Mouse (Mus musculus) layer of hippocampus, adult 18-20 months (tissue): ENCODE data around the gene Gprasp1. TPM values are rescaled to one million over a fixed set of nuclear protein-coding genes. Genes with fewer than 3 reads are reported as not detected.
"Not testable (repeated sequence)": the region's sequence is repeated elsewhere in the genome, so short reads cannot be mapped to it uniquely, and the experiment has no call there.

Experiments used
- DNase-seq, 2 experiments: peaks; one replicate each; pipeline ENCODE4 v3.0.0; 2022; ENCODE audit warnings: low spot score in 2 of 2
- long read RNA-seq: library from polyadenylated mRNA; stranded (forward); transcript quantifications from one replicate; pipeline ENCODE4 v2.0.0, GENCODE M21; 2021
- total RNA-seq, 2 experiments: library from RNA; stranded (reverse); gene quantifications; 2 replicates each; pipeline ENCODE4 v1.2.3; 2021

Gprasp1 gene
- total RNA-seq = 100 to 1,000 TPM; 321 to 325 TPM
- long read RNA-seq, full-length matches to known transcripts = 30 of 353 reads
- long read RNA-seq, partial matches to known transcripts = 220 of 353 reads
- long read RNA-seq, other reads (novel, unspliced or antisense) = 103 of 353 reads

DNA sequence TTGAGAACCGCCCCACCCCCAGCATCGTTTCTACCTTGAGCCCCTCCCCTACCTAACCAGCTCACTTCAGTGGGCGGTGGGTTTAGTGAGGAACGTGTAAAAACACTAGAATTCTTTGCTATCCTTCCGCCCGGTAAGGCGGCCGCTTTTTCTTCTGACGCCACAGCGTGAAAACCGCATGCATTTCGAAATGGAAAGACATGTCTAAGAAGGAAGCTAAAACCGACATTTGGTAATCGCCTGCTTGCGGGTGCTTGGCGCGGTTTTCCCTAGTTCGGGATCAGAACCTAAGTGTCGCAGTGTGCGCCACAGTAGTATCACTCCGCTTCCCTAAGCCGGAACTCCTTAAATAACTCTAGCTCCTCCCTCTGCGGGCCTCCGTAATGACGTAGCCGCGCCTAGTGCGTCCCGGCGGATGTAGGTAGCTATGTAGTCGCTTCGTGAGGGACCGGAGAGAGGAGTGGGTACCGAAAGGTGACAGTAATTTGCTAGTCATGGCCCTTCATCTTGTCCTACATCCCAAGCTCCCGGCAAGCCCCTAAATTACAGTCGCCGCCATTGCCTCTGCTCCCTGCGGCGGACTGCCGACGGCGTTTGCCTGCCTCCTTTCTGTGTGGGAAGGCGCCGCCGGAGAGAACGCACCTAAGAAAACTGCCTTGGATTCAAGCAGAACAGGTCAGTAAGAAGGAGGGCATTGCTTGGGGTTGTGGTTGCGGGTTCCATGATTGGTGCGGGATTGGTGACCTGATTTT is at the start of gene Gprasp1, which contains the start of gene Armcx5:
Gene Gprasp1, plus strand, starts transcription at position 430 of the 752 bp plus-strand sequence.
Gene Armcx5, plus strand, starts transcription at position 430 of the 752 bp plus-strand sequence.
- peak; percentile 87 to 93 for DNase-seq

GRCm38 (mm10) chrX:135693633-135694032 is 48.9 kb upstream of the Gprasp1 start, which contains the start of gene Tcp11x2:
TSS of gene Tcp11x2 (minus strand) at chrX:135693790.
- DNase-seq = no peak

DNA sequence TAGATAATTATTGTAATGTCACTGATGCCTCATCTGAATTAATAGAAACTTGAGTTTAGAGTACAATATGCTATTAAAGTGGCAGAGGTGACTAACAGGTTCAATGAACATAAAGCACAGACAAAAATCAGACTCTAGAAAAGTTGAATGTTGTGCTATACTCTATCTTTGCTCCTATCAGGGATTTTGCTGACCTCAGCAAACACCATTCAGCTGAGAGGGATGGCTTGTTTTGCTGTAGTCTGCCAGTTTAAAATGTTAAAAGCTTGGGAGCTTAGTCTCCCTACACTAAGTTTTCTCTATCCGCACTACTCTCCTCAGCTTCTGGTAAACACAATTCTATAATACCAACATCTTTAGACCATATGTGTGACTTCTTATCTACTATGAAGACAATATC is 39.4 kb upstream of the Gprasp1 start:
- no peak for DNase-seq

GRCm38 (mm10) chrX:135704349-135704748 is 38.2 kb upstream of the Gprasp1 start:
- DNase-seq = no peak

DNA sequence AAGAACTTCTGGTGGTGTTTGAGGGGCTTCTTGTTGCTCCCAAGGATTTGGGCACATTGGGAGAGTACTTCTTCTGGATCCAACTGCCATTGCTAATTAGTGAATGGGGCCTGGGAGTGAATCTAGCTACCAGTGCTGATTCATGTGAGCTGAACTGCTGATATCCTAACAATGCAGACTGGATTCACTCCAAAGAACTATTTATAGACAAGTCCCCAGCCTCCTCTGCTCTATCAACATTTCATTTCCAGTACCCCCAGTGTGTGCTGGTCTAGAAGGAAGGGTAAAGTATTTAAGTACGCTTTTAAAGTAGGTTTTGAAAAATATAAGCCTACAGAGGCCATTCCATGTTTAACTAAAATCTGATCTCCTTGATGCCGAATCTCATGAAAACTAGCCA is 29.7 kb upstream of the Gprasp1 start:
- no peak for DNase-seq

GRCm38 (mm10) chrX:135725161-135725560 is 17.4 kb upstream of the Gprasp1 start, which contains the start of gene Tmsb15a:
TSS of gene Tmsb15a (minus strand) at chrX:135725261.
- DNase-seq = no peak

DNA sequence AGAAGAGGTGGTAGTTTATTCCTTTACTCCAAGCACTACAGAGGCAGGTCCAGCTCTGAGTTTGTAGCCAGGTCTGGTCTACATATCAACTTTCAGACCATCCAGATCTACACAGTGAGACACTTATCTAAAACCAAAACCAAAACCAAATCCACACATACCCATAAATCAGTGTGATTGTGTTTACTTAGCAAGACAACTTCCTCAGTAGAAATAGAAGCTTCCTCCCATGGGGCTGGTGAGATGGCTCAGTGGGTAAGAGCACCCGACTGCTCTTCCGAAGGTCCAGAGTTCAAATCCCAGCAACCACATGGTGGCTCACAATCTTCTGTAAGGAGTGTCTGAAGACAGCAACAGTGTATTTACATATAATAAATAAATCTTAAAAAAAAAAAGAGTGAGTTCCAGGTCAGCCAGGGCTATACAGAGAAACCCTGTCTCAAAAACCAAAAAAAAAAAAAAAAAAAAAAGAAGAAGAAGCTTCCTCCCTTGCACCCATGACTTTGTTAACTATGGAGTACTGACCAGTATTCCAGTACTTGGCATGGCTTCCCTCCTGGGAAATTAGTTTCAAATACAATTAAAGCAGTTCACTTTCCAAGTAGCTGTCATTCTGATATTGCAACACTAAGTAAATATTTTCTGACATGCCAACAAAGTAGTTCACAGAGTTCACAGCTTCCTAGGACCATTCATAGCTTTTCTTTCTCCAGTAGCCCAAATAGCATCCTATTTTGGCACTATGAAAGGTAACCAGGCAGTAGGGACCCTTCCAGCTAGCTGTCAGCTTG is 3.6 kb upstream of the Gprasp1 start:
- no peak for DNase-seq

GRCm38 (mm10) chrX:135743056-135743355 is 473 bp downstream of the Gprasp1 start:
- no peak for DNase-seq

- DNase-seq = not testable (repeated sequence)
Measured at GRCm38 (mm10) chrX:135745376-135745775, 2.8 kb downstream of the Gprasp1 start.

DNA sequence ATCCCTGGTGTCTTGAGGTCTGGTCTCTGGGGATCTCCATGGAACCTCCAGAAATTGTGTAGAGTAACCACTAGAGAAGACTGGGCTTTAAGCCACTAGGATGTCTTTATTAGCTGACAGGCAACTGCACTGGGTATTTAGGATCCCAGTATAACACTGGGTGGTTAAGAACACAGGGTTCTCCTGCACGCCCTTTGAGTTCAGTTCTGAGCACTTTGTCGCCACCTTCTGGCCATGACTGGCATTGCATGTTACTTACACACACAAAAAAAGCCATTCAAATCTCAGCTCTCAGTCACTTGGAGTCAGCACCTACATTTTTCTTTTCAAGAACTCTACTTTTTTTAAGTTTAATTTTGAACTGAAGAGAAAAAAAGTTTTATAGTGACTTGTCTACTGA is 10.3 kb downstream of the Gprasp1 start:
- DNase-seq = peak; percentile 49 to 89

GRCm38 (mm10) chrX:135761707-135762106 is 19.2 kb downstream of the Gprasp1 start:
- DNase-seq = peak in 1 of 2 experiments; percentile 42

DNA sequence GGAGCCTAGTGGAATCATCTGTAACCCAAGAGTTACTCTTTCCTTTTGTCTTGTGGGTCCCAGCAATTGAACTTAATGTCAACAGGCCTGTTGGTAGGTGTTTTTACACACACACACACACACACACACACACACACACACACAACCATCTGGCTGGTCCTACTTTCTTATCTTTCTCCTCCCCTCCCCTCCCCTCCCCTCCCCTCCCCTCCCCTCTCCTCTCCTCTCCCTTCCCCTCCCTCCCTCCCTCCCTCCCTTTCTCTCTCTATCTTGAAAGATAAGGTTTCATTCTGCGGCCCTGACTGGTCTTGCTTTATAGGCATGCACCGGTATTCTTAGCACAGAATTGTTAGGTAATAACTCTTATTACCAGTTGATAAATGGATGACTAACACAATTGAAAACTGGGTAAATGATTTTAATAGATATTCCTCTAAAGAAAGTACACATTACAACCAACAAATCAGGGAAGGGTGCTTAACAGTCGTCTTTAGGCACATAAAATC is 25.6 kb downstream of the Gprasp1 start:
- DNase-seq = no peak

DNA sequence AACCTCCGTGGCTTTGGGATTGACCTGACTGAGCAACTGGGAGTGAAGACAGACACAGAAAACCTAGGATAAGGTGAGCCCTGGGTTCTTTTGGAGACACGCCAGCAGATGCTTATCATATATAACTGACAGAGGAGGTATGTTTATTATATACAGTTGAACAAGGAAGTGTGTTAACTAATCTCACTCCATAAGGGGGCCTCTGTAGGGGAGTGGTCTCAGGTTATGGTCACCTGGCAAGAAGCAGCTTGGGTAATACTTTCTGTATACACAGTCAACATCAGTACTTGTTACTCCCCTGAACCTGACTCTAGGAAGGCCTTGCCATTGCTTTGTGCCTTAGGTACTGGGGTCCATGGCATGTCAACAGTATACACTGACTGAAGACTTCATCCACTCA is 26.0 kb downstream of the Gprasp1 start:
- no peak for DNase-seq

DNA sequence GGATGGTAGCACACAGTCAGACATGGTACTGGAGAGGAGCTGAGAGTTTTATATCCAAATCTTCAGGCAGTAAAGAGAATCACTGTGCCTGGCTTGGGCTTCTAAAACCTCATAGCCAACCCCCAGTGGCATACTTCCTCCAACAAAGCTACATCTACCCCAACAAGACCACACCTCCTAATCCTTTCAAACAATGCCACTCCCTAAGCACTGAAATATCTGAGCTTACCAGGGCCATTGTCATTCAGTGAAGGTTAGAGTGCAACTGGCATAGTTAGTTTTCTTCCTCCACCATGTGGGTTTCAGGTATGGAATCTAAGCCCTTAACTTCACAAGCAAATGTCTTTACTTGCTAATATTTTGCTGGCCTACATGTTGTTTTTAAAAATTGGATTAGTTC is 49.0 kb downstream of the Gprasp1 start:
- DNase-seq = no peak

- no peak for DNase-seq
Measured at GRCm38 (mm10) chrX:135792326-135792725, 49.8 kb downstream of the Gprasp1 start.

DNA sequence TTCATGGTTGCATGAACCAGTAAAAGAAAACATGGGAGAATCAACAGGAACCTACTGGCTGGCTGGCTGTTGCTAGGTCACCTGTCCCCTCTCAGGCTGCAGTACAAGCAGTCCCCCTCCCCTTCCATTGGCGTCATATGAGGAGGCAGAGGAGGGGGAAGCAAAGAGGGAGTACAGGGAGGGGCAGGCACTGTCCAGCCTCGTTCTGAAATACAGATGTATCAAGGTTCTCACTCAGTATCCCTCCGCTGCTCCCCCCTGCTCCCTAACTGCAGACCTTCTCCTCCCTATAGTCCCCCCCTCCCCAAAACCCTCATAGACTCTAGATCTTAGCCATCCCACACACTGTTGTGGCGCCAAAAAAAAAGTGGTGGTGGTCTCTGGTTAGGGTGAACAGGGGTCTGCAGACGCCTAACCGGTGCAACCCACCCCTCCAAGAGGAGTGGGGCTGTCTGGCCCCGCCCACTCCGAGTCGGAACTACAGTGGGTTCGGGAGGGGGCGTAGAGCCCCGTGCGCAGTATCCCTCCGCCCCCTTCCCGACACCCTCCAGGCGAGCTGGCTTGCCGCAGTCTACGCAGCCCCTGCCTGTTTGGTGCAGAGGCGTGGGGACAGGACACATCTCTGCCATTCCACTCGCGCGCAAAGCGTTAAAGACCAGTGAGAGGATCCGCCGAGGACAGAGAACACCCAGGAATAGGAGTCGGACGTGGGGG is 53.2 kb downstream of the Gprasp1 start:
- peak; percentile 49 to 58 for DNase-seq

DNA sequence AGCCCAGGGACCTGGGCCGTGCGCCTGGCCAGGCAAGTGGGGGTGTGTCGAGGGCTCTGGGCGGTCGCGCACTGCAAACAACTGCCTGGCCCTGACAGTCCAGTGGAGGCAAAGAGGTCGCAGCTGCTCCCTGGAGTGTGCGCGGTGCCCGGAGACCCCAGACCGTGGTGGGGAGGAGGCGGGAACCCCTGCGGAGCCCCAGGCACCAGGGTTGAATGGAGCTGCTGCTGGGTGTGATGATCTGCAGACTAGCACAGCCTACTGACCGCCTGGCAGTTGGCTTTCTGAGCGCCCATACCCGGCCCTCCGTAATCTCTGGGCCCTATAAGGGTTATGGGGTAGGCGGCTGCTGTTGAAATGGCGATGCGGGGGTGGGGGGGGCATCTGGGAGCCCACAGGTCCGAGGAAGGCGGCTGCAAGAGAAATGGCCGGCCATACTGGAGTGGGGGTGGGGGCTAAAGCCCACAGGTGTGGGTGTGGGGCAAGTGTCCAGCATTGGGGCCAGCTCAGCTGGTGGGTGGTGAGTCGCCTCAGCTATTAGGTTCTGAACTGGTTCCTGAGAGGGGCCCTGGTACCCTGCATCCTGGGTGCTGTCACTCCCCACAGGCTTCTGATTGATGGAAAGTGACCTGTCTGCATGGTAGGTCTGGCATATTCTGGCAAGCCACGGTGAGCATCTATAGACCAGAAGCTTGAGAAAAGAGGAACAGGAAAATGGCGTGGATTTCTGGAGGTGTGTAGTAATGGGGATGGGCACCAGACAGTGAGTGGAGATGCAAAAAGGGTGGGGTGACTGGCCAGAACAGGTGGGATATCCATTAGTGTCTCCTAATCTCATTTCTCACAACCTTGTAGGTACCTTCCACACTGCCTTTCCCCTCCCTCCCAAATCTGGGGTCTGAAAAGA is 54.0 kb downstream of the Gprasp1 start:
- DNase-seq = peak in 1 of 2 experiments; percentile 17

- peak; percentile 40 to 66 for DNase-seq
Measured at GRCm38 (mm10) chrX:135797212-135797644, 54.7 kb downstream of the Gprasp1 start, which contains the start of gene Bhlhb9. TSS of gene Bhlhb9 (plus strand) at chrX:135797594.

DNA sequence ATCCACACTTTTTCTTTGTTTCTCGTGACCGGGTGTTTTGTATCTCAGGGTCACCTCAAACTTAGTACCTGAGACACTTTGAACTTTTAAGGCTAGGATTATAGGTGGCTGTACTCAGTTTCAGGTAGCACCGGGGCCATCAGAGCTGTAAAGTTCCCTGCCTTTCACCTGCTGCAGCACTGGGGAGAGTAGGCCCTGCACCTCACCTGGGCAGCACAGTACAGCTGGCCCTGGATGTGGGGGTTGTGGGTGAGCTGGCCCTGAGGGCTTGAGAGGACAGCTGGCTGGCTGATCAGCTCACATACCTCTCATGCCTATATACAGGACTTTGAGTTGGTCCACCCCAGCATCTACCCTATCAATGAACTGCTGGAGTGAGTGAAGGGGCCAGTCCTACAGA is 61.6 kb downstream of the Gprasp1 start:
- DNase-seq = no peak

GRCm38 (mm10) chrX:135805780-135806179 is 63.2 kb downstream of the Gprasp1 start:
- peak in 1 of 2 experiments; percentile 70 for DNase-seq
